Mouse (Mus musculus): ENCODE results near the gene Sowahc.

Sowahc gene

DNA sequence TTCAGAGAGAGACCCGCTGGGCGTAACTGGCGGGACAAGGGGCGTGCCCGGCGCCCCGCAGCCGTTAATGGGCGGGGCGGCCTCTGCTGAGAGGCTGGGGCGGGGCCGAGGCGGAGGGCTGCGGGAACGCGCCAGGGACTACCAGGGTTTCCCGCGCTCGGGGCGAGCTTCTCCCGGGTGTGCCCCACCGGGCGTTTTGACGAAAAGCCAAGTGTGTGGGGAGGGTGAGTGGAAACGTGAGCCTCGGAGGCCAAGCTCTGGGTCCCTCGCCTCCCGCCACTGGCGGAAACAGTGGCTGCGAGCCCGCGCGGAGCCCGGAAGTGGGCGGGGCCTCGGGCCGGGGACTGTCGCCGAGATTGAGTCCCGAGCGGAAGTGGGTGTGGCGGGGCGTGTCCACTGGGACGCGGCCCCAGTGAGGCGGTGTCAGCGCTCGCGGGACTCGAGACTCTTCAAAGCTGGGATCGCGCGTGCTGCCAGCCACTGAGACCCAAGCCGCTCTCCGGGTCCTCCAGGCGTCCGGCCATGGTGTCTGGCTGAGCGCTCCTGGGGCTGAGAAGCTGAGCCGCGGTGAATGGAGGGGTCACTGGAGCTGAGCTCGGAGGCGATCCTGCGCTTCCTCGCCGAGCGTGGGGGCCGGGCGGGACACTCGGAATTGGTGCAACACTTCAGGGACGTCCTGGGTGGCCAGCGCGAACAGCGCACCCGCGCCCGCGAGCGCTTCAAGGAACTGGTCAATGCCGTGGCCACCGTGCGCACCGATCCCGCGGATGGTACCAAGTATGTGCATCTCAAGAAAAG lies at the start of gene Sowahc, which contains the start of gene Sept10:
Gene Sowahc (plus strand): TSS at position 481 of the 798 bp plus-strand sequence.
Gene Sept10 (minus strand): TSS at position 375 of the 798 bp plus-strand sequence.
- peak; percentile 99 for DNase-seq (ENCODE audit: low spot score)

- no peak for DNase-seq (ENCODE audit: low spot score)
Measured at GRCm38 (mm10) chr10:59172539-59172938, 49.2 kb upstream of the Sowahc start.

GRCm38 (mm10) chr10:59179620-59180019 lies 42.1 kb upstream of the Sowahc start:
- no peak for DNase-seq (ENCODE audit: low spot score)

- no peak for DNase-seq (ENCODE audit: low spot score)
Measured at GRCm38 (mm10) chr10:59182306-59182705, 39.4 kb upstream of the Sowahc start.

DNA sequence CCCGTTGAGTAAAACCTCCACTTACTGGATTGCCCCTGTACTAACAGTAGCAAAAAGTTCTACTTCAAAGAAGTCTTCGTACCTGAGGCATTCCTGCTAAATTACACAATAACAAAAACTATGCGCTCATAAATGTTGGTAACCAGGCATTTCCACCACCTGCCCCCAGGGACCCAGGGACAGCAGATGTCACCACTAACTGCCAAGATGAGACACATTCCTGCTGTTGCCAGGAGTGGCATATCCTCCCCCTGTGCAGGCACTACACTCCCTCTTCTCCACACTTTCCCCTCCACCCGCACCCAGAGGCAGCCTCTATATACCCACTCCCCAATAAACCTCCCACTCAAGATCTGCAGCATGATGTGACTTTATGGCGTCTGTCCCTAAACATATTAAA lies 26.9 kb upstream of the Sowahc start:
- no peak for DNase-seq (ENCODE audit: low spot score)

- DNase-seq (ENCODE audit: low spot score) = no peak
Measured at GRCm38 (mm10) chr10:59196763-59197162, 25.0 kb upstream of the Sowahc start.

DNA sequence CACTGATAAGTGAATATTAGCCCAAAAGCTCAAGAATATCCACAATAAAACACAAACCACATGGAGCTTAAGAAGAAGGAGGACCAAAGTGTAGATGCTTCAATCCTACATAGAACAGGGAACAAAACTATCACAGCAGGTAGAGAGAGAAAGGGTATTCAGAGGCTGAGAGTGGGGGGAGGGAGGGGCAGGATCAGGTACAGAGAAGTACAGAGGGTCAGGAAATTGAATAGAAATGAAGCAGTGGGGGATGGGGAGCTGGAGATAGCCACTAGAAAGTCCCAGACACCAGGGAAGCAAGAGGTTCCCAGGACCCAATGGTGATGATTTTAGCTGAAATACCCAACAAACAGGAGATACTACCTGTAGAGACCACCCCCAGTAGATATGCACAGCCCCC lies 21.7 kb upstream of the Sowahc start:
- no peak for DNase-seq (ENCODE audit: low spot score)

GRCm38 (mm10) chr10:59220824-59221472 lies 805 bp upstream of the Sowahc start:
- DNase-seq (ENCODE audit: low spot score) = peak; percentile 84

- DNase-seq (ENCODE audit: low spot score) = no peak
Measured at GRCm38 (mm10) chr10:59222271-59223101, 733 bp downstream of the Sowahc start.

DNA sequence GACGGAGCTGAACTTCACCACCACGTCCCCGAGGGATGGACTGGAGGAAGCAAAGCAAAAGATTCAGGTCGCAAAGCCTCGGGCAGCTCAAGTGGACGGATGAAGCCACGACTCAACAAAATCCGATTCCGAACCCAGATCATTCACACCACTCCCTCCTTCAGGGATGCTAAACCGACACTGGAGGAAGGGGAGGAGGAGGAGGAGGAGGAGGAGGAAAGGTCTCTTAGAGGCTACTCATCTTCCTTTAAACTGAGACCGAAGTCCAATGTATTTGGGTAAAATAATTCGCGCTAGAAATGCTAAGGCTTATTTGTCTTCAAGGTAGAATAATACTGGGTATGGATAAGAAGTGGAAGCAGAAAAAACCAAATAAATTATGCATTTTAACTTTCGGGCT lies 1.5 kb downstream of the Sowahc start:
- DNase-seq (ENCODE audit: low spot score) = no peak

- peak; percentile 10 for DNase-seq (ENCODE audit: low spot score)
Measured at GRCm38 (mm10) chr10:59223890-59224289, 2.1 kb downstream of the Sowahc start.

GRCm38 (mm10) chr10:59225137-59225536 lies 3.4 kb downstream of the Sowahc start:
- DNase-seq (ENCODE audit: low spot score) = no peak

DNA sequence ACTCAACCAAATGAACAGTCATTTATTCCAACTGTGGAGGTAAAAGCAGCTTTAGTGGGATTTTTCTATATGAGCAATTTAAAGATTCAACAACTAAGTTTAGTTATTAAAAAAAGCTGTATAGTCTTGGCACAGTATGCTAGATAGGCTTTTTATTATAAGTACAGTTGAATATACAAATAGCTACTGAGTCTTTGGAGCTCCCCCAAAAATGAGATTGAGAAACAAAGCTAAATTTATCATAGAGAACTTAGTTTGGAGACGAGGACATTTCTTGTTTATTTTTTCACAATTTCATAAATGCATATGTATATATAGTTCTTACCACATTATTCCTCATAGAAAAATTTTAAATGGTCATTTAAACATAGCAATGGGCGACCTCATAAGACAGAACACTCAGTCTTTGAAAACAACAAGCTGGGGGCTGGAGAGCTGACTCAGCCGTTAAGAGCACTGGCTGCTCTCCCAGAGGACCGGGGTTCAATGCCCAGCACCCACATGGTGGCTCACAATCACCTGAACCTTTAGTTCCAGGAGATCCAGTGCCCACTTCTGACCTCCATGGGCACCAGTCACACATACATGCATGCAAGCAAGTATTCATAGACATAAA lies 7.6 kb downstream of the Sowahc start:
- DNase-seq (ENCODE audit: low spot score) = no peak

DNA sequence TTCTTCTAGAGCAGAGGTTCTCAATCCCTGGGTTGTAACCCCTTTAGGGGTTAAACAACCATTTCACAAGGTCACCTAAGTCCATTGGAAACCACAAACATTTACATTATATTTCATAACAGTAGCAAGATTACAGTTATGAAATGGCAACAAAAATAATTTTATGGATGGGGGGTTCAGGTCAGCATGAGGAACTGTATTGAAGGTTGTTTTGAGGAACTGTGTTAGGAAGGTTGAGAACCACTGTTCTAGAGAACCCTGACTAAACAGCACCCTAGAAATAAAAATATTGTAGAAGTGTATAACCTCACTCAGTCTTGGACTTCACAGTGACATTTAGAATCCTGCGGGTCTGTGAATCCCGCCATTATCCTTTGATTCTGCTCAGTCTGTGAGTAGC lies 13.5 kb downstream of the Sowahc start:
- no peak for DNase-seq (ENCODE audit: low spot score)

GRCm38 (mm10) chr10:59235847-59236246 lies 14.1 kb downstream of the Sowahc start:
- DNase-seq (ENCODE audit: low spot score) = no peak

DNA sequence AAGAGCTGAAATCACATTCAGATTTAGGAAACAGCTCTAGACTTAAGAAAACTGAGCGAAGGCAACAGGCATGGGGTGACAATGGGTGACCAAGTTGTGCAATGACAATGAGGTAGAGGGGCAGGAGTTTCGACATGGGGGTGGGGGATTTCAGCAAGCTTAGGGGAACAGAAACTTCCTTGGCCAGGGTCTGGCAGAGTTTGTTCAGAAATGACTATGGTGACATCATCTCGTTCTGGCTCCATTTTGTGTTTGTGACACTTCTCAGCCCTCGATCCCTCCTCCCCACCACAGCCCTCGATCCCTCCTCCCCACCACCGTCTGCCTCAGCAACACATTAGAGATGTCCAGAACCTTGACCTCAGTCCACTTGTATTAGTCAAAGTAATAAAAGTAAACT lies 14.7 kb downstream of the Sowahc start:
- no peak for DNase-seq (ENCODE audit: low spot score)

DNA sequence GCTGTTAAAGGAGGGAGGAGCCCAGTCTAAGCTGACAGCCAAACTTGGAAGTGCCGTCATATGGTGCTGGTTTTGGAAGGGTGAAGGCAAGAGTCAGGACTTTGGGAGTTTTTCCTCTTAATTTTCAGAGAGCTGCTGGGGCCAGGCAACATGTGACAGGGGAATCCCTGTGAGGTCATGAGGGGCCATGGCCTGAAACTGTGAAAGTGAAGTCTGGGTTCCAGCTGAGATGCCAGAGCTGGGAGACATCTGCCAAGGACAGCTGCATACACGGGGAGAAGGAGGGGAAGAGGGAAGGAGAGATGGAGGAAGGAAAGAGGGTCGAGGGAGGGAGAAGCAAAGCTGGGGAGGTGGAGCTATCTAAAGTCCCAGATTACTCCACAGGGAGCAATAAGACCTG lies 16.0 kb downstream of the Sowahc start:
- no peak for DNase-seq (ENCODE audit: low spot score)

DNA sequence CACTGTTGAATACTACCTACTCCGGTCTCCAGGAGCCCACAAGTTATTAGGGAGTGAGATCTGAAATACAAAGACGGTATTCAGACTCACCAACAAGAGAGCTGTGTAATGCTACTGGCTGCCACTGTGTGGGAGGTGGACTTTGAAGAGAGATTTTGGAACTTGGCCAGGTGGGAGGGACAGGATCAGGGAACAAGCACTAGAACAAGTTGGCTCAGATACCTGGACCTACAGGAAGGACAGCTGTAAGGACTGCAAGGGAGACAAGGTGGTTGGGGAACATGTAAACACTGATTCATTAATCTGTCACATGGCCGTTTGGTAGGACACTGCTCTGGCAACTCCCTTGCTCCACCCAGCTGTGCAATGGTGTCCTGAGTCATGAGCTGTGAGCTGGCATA lies 19.4 kb downstream of the Sowahc start:
- DNase-seq (ENCODE audit: low spot score) = no peak

DNA sequence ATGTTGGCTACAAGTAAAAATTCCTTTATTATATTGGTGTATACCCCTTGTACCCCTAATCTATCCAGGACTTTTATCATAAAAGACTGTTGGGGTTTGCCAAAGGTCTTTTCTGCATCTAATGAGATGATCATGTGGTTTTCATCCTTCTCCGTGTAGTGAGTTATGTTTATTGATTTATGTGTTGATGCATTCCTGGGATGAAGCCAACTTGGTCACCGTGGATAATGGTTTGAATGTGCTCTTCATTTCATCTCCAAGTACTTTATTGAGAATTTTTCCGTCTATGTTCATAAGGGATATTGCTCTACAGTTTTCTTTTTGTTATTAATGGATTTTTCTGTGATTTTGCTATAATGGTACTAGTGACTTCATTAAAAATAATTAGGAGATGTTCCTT lies 27.8 kb downstream of the Sowahc start:
- no peak for DNase-seq (ENCODE audit: low spot score)

- DNase-seq (ENCODE audit: low spot score) = peak; percentile 45
Measured at GRCm38 (mm10) chr10:59250679-59251078, 28.9 kb downstream of the Sowahc start.

- no peak for DNase-seq (ENCODE audit: low spot score)
Measured at GRCm38 (mm10) chr10:59251980-59252379, 30.2 kb downstream of the Sowahc start.

DNA sequence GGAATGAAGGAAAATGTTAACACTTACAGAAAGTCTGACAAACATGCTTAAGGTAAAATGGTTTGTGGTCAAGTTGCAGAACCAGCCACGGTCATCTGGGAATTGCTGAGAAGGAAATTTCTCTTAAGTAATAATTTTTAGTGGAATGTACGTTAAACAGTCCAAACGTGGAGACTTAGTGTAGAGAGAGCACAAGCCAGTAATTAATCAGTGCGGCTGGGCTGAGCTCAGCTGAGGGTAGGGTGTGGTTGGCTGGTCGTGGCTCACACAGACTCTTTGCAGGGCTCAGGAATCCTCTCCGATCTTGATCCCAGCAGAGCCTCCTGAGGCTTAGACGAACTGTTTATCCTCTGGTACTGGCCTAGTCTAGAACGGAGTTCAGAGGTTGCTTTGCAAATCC lies 30.6 kb downstream of the Sowahc start:
- no peak for DNase-seq (ENCODE audit: low spot score)
